Mouse (Mus musculus): ENCODE results near the gene Maml2. TPM values are rescaled to one million over a fixed set of nuclear protein-coding genes. Genes with fewer than 3 reads are reported as not detected.

Gene Maml2
- polyA plus RNA-seq, 1 experiment: 1.3 TPM

- Histone ChIP-seq H3ac (ENCODE audit: control insufficient read depth, insufficient read length) (no peak overlapping the region), H3K4me3 (no peak overlapping the region), H3K4me2 (ENCODE audit: low read depth) (no peak overlapping the region), H3K27me3 (ENCODE audit: control insufficient read depth, insufficient read depth, insufficient read length) (no peaks in the 10 kb centered on the region), H3K36me3 (ENCODE audit: control insufficient read depth, insufficient read depth) (no peaks in the 10 kb centered on the region), H3K79me2 (ENCODE audit: control insufficient read depth, insufficient read depth) (no peaks in the 10 kb centered on the region)
- TF ChIP-seq USF1 (IDR thresholded peaks at IDR 0.05; ENCODE audit: low read depth): no peak
- TF ChIP-seq POLR2A (IDR thresholded peaks at IDR 0.05; ENCODE audit: insufficient read length, low read depth): no peak
- no peak for TF ChIP-seq SRF (IDR thresholded peaks at IDR 0.05; ENCODE audit: control insufficient read depth, insufficient read length, low read depth)
- TF ChIP-seq MYOG (IDR thresholded peaks at IDR 0.05; ENCODE audit: control insufficient read depth in 1 of 3, insufficient read depth in 1 of 3, insufficient read length in 2 of 3, low read depth in 2 of 3): no peak
- TF ChIP-seq E2F4 (IDR thresholded peaks at IDR 0.05; ENCODE audit: insufficient read depth): no peak
- no peak for TF ChIP-seq MYOD1 (IDR thresholded peaks at IDR 0.05; ENCODE audit: control insufficient read depth in 1 of 3, insufficient read length in 2 of 3, low read depth in 2 of 3)
- no peak for TF ChIP-seq TCF3 (IDR thresholded peaks at IDR 0.05; ENCODE audit: insufficient read length, low read depth)
- no peak for TF ChIP-seq POLR2AphosphoS2 (IDR thresholded peaks at IDR 0.05; ENCODE audit: insufficient read length, low read depth)
- TF ChIP-seq CEBPB (IDR thresholded peaks at IDR 0.05; ENCODE audit: insufficient read depth, poor library complexity, severe bottlenecking): no peak
- TF ChIP-seq TCF12 (IDR thresholded peaks at IDR 0.05; ENCODE audit: insufficient read depth, poor library complexity, severe bottlenecking): no peak
- TF ChIP-seq REST (IDR thresholded peaks at IDR 0.05; ENCODE audit: insufficient read depth, insufficient read length): no peak
- TF ChIP-seq MAX (IDR thresholded peaks at IDR 0.05; ENCODE audit: low read depth): no peak
Measured at GRCm38 (mm10) chr9:13306471-13306870, 8.7 kb downstream of the Maml2 start.

- Histone ChIP-seq H3K4me2 (ENCODE audit: low read depth) (no peak overlapping the region), H3K36me3 (ENCODE audit: control insufficient read depth, insufficient read depth) (no peaks in the 10 kb centered on the region), H3ac (ENCODE audit: control insufficient read depth, insufficient read length) (no peak overlapping the region), H3K27me3 (ENCODE audit: control insufficient read depth, insufficient read depth, insufficient read length) (no peaks in the 10 kb centered on the region), H3K79me2 (ENCODE audit: control insufficient read depth, insufficient read depth) (no peaks in the 10 kb centered on the region), H3K4me3 (no peak overlapping the region)
- TF ChIP-seq REST (IDR thresholded peaks at IDR 0.05; ENCODE audit: insufficient read depth, insufficient read length) (no peak), POLR2A (IDR thresholded peaks at IDR 0.05; ENCODE audit: insufficient read length, low read depth) (no peak), E2F4 (IDR thresholded peaks at IDR 0.05; ENCODE audit: insufficient read depth) (no peak), TCF3 (IDR thresholded peaks at IDR 0.05; ENCODE audit: insufficient read length, low read depth) (no peak), SRF (IDR thresholded peaks at IDR 0.05; ENCODE audit: control insufficient read depth, insufficient read length, low read depth) (no peak), TCF12 (IDR thresholded peaks at IDR 0.05; ENCODE audit: insufficient read depth, poor library complexity, severe bottlenecking) (no peak), MYOD1 (IDR thresholded peaks at IDR 0.05; ENCODE audit: control insufficient read depth in 1 of 3, insufficient read length in 2 of 3, low read depth in 2 of 3) (no peak), MAX (IDR thresholded peaks at IDR 0.05; ENCODE audit: low read depth) (no peak), POLR2AphosphoS2 (IDR thresholded peaks at IDR 0.05; ENCODE audit: insufficient read length, low read depth) (no peak), MYOG (IDR thresholded peaks at IDR 0.05; ENCODE audit: control insufficient read depth in 1 of 3, insufficient read depth in 1 of 3, insufficient read length in 2 of 3, low read depth in 2 of 3) (no peak), USF1 (IDR thresholded peaks at IDR 0.05; ENCODE audit: low read depth) (no peak)
Measured at GRCm38 (mm10) chr9:13307226-13307625, 9.5 kb downstream of the Maml2 start.

GRCm38 (mm10) chr9:13308718-13309117 lies 11.0 kb downstream of the Maml2 start:
- no peaks in the 10 kb centered on the region for H3K36me3 ChIP-seq (ENCODE audit: control insufficient read depth, insufficient read depth)
- no peaks in the 10 kb centered on the region for H3K79me2 ChIP-seq (ENCODE audit: control insufficient read depth, insufficient read depth)
- H3K27me3 ChIP-seq (ENCODE audit: control insufficient read depth, insufficient read depth, insufficient read length): no peaks in the 10 kb centered on the region
- TF ChIP-seq CEBPB (IDR thresholded peaks at IDR 0.05; ENCODE audit: insufficient read depth, poor library complexity, severe bottlenecking): no peak
- TF ChIP-seq POLR2A (IDR thresholded peaks at IDR 0.05; ENCODE audit: insufficient read length, low read depth): no peak
- TF ChIP-seq POLR2AphosphoS2 (IDR thresholded peaks at IDR 0.05; ENCODE audit: insufficient read length, low read depth): no peak
- no peak for TF ChIP-seq MAX (IDR thresholded peaks at IDR 0.05; ENCODE audit: low read depth)
- TF ChIP-seq REST (IDR thresholded peaks at IDR 0.05; ENCODE audit: insufficient read depth, insufficient read length): no peak
- TF ChIP-seq E2F4 (IDR thresholded peaks at IDR 0.05; ENCODE audit: insufficient read depth): no peak
- no peak for TF ChIP-seq MYOD1 (IDR thresholded peaks at IDR 0.05; ENCODE audit: control insufficient read depth in 1 of 3, insufficient read length in 2 of 3, low read depth in 2 of 3)
- no peak for TF ChIP-seq TCF3 (IDR thresholded peaks at IDR 0.05; ENCODE audit: insufficient read length, low read depth)
- TF ChIP-seq SRF (IDR thresholded peaks at IDR 0.05; ENCODE audit: control insufficient read depth, insufficient read length, low read depth): no peak
- no peak for TF ChIP-seq MYOG (IDR thresholded peaks at IDR 0.05; ENCODE audit: control insufficient read depth in 1 of 3, insufficient read depth in 1 of 3, insufficient read length in 2 of 3, low read depth in 2 of 3)
- TF ChIP-seq TCF12 (IDR thresholded peaks at IDR 0.05; ENCODE audit: insufficient read depth, poor library complexity, severe bottlenecking): no peak
- no peak for TF ChIP-seq USF1 (IDR thresholded peaks at IDR 0.05; ENCODE audit: low read depth)
- H3ac ChIP-seq (ENCODE audit: control insufficient read depth, insufficient read length): no peak overlapping the region
- no peak overlapping the region for H3K4me2 ChIP-seq (ENCODE audit: low read depth)
- no peak overlapping the region for H3K4me3 ChIP-seq

GRCm38 (mm10) chr9:13309807-13310206 lies 12.1 kb downstream of the Maml2 start:
- Histone ChIP-seq H3K4me3 (no peak overlapping the region), H3K79me2 (ENCODE audit: control insufficient read depth, insufficient read depth) (no peaks in the 10 kb centered on the region), H3ac (ENCODE audit: control insufficient read depth, insufficient read length) (no peak overlapping the region), H3K27me3 (ENCODE audit: control insufficient read depth, insufficient read depth, insufficient read length) (no peaks in the 10 kb centered on the region), H3K36me3 (ENCODE audit: control insufficient read depth, insufficient read depth) (no peaks in the 10 kb centered on the region), H3K4me2 (ENCODE audit: low read depth) (no peak overlapping the region)
- TF ChIP-seq TCF12 (IDR thresholded peaks at IDR 0.05; ENCODE audit: insufficient read depth, poor library complexity, severe bottlenecking) (no peak), CEBPB (IDR thresholded peaks at IDR 0.05; ENCODE audit: insufficient read depth, poor library complexity, severe bottlenecking) (no peak), REST (IDR thresholded peaks at IDR 0.05; ENCODE audit: insufficient read depth, insufficient read length) (no peak), MYOG (IDR thresholded peaks at IDR 0.05; ENCODE audit: control insufficient read depth in 1 of 3, insufficient read depth in 1 of 3, insufficient read length in 2 of 3, low read depth in 2 of 3) (no peak), POLR2A (IDR thresholded peaks at IDR 0.05; ENCODE audit: insufficient read length, low read depth) (no peak), SRF (IDR thresholded peaks at IDR 0.05; ENCODE audit: control insufficient read depth, insufficient read length, low read depth) (no peak), E2F4 (IDR thresholded peaks at IDR 0.05; ENCODE audit: insufficient read depth) (no peak), MYOD1 (IDR thresholded peaks at IDR 0.05; ENCODE audit: control insufficient read depth in 1 of 3, insufficient read length in 2 of 3, low read depth in 2 of 3) (no peak), POLR2AphosphoS2 (IDR thresholded peaks at IDR 0.05; ENCODE audit: insufficient read length, low read depth) (no peak), MAX (IDR thresholded peaks at IDR 0.05; ENCODE audit: low read depth) (no peak), TCF3 (IDR thresholded peaks at IDR 0.05; ENCODE audit: insufficient read length, low read depth) (no peak)
